Comparison of ENCODE assay signal across 22 mouse cellular contexts in genomic region chr17:12804584-12805445, GRCm38 (mm10). TPM values are rescaled to one million over a fixed set of nuclear protein-coding genes. Genes with fewer than 3 reads are reported as not detected.
DNase-seq lines count a peak whose midpoint lies in the region; ATAC-seq lines count a peak whose summit lies in the region.
"Had no signal": no experiment of that assay in that cellular context is flagged by ENCODE, and none has a peak within 500 bp of the region (broad histone marks: within the 10 kb centered on the region; RNA-seq: fewer than 3 reads in every experiment).

No protein-coding gene starts in this region.

- no peak overlapping the region for H3K9ac ChIP-seq in heart, embryonic 12.5 days
- H3K9ac ChIP-seq: forebrain, embryonic 12.5 days; hindbrain, embryonic 13.5 days; liver, embryonic 12.5 days; lung, embryonic 15.5 days; midbrain, embryonic 12.5 days; neural tube, embryonic 12.5 days had no signal

- H3K4me2 ChIP-seq in heart, embryonic 12.5 days, result no peak overlapping the region
- H3K4me2 ChIP-seq: forebrain, embryonic 12.5 days; hindbrain, embryonic 13.5 days; liver, embryonic 12.5 days; lung, embryonic 15.5 days; midbrain, embryonic 12.5 days; neural tube, embryonic 12.5 days had no signal

- peaks cover 18% of the 10 kb centered on the region for H3K36me3 ChIP-seq in heart, embryonic 12.5 days
- H3K36me3 ChIP-seq: forebrain, embryonic 12.5 days; hindbrain, embryonic 13.5 days; liver, embryonic 12.5 days; lung, embryonic 15.5 days; midbrain, embryonic 12.5 days; neural tube, embryonic 12.5 days had no signal

- ATAC-seq in heart, embryonic 12.5 days (ENCODE audit: insufficient number of reproducible peaks, low FRiP score), result no peak
- ATAC-seq: inflammation-experienced regulatory T-cells, adult 6 months; liver, embryonic 12.5 days had no signal

- peaks cover 36% of the 10 kb centered on the region for H3K4me1 ChIP-seq in heart, embryonic 12.5 days (replicated peaks)
- H3K4me1 ChIP-seq: forebrain, embryonic 12.5 days; hindbrain, embryonic 13.5 days; midbrain, embryonic 12.5 days; neural tube, embryonic 12.5 days had no signal

- peak; percentile 71 for DNase-seq in adrenal gland, adult 2 months
- no peak for DNase-seq in adrenal gland, postnatal 10 days
- DNase-seq in heart, postnatal 25 days (ENCODE audit: low spot score), result no peak
- peak; percentile 2 for DNase-seq in thymus, postnatal 4 days
- DNase-seq in thymus, adult 18-20 months, result no peak
- DNase-seq in T-cell, adult 2 months (ENCODE audit: low spot score), result no peak
- DNase-seq in spleen, postnatal 4 days (ENCODE audit: low spot score in 2 of 2), result no peak
- DNase-seq: cerebellum, adult 9-11 months; kidney, adult 9 months; kidney, postnatal 36 days; right cerebral cortex, postnatal 4 days; thymus, postnatal 25 days had no signal

- H3K4me3 ChIP-seq in heart, embryonic 12.5 days, result no peak overlapping the region
- H3K4me3 ChIP-seq: forebrain, embryonic 12.5 days; hindbrain, embryonic 13.5 days; liver, embryonic 12.5 days; lung, embryonic 15.5 days; midbrain, embryonic 12.5 days; neural tube, embryonic 12.5 days had no signal

- H3K9me3 ChIP-seq in heart, embryonic 12.5 days (replicated peaks), result no peaks in the 10 kb centered on the region
- H3K9me3 ChIP-seq: forebrain, embryonic 12.5 days; hindbrain, embryonic 13.5 days; liver, embryonic 12.5 days; lung, embryonic 15.5 days; midbrain, embryonic 12.5 days; neural tube, embryonic 12.5 days had no signal

- H3K27ac ChIP-seq in heart, embryonic 12.5 days (ENCODE audit: poor library complexity, severe bottlenecking), result peak overlapping the region; percentile 47; the same call in 1 of the 2 replicates
- H3K27ac ChIP-seq: forebrain, embryonic 12.5 days; hindbrain, embryonic 13.5 days; liver, embryonic 12.5 days; lung, embryonic 15.5 days; macrophage; midbrain, embryonic 12.5 days; neural tube, embryonic 12.5 days; stomach, postnatal 0 days had no signal

- H3K27me3 ChIP-seq in heart, embryonic 12.5 days (replicated peaks), result no peaks in the 10 kb centered on the region
- H3K27me3 ChIP-seq: forebrain, embryonic 12.5 days; hindbrain, embryonic 13.5 days; liver, embryonic 12.5 days; lung, embryonic 15.5 days; neural tube, embryonic 12.5 days had no signal

- intact Hi-C loops in heart, postnatal 25 days (cut with DNase I), result no loop called here

RNA-seq across cellular contexts. Expression of gene Igf2r, which starts 35.4 kb away (rescaled TPM):
- 10 to 100 TPM; 66.8 to 74.7 TPM for total RNA-seq in adrenal gland, adult 2 months (2021)
- polyA plus RNA-seq in adrenal gland, adult 2 months (2012; rRNA removed), result 21.9 and 23.2 TPM in 2 replicates
- total RNA-seq in adrenal gland, postnatal 10 days (2021), result 10 to 100 TPM; 60.7 to 77.0 TPM
- 293 and 312 TPM in 2 replicates for polyA plus RNA-seq in heart, embryonic 12.5 days (2016; fragmentation: Nextera tagmentation; extraction: Ambion mirVana)
- total RNA-seq in heart, postnatal 25 days (2021), result 100 to 1,000 TPM in 1 of 2 experiments, 10 to 100 TPM in 1; 99.0 to 108 TPM

Comparison
In these comparisons a context has a peak if more than half of its experiments do, and no peak if none do; other contexts are left out.
1. DNase-seq: peak in adrenal gland, adult 2 months (single experiment) and thymus, postnatal 4 days (single experiment); none in adrenal gland, postnatal 10 days (single experiment), heart, postnatal 25 days (single experiment), thymus, adult 18-20 months (0 of 2), T-cell, adult 2 months (single experiment) and spleen, postnatal 4 days (0 of 2).